In the genomic region with DNA sequence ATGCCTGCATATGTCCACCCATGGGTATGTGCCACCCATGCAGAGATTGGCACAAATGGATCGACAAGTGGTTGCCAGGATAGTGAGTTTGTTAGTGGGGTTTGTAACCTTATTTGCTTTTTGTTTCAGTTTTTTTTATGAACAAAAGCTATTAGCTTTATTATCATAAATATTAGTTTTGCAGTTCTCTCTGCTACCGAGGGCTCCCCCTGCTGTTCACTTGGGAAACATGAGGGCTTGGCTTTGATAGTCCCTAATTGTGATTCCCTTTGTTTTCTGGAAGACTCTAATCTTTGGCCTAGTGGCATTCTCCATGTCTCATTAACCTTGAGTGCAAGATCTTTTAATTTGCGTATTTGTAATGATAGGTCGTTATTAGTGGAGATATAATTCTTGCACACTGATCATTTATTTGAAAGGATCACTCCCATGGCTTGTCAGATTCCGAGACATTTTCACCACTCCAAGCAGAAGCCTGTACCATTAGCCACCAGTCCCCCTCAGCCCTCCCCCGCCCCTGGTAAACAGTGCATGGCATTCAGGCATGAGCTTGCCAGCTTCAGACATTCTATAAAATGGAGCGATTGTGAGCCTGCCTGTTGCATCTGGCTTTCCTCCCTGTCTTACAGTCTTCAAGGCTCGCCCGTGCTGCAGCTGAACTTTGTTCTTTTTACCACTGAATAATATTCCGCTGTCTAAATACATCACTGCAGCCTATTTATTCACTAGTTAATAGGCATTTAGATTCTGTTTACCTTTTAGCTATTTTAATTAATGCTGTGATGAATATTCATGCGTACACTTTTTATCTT, we compare ENCODE assay signal across 9 mouse cellular contexts.
DNase-seq lines count a peak whose midpoint lies in the region; ATAC-seq lines count a peak whose summit lies in the region.
"Had no signal": no experiment of that assay in that cellular context is flagged by ENCODE, and none has a peak within 500 bp of the region (broad histone marks: within the 10 kb centered on the region; RNA-seq: fewer than 3 reads in every experiment).

No protein-coding gene starts in this region.

- peak; percentile 8 to 55 for DNase-seq in heart, adult 9 months (ENCODE audit: low spot score in 2 of 2)
- no peak for DNase-seq in heart, postnatal 25 days (ENCODE audit: low spot score)
- DNase-seq in adrenal gland, postnatal 10 days: peak; percentile 82
- peak; percentile 52 for DNase-seq in embryonic facial prominence, embryonic 10.5 days (ENCODE audit: low spot score)
- DNase-seq in left cerebral cortex, adult 9 months (ENCODE audit: low spot score in 2 of 2): peak; percentile 20 to 80
- peak; percentile 65 for DNase-seq in splenic B cell, adult 2 months (ENCODE audit: low read depth, low spot score)

- no peaks in the 10 kb centered on the region for H3K4me1 ChIP-seq in embryonic facial prominence, embryonic 10.5 days
- H3K4me1 ChIP-seq in hindbrain, embryonic 13.5 days (replicated peaks): no peaks in the 10 kb centered on the region
- H3K4me1 ChIP-seq: lung, embryonic 15.5 days had no signal

- intact Hi-C loops in heart, postnatal 25 days (cut with DNase I): loop anchor here (1.0 to 5.0 kb wide), 3 partner anchors 210 to 471 kb away; no protein-coding TSS in a partner anchor

- no peak overlapping the region for H3K4me3 ChIP-seq in embryonic facial prominence, embryonic 10.5 days
- no peak overlapping the region for H3K4me3 ChIP-seq in hindbrain, embryonic 13.5 days
- H3K4me3 ChIP-seq: lung, embryonic 15.5 days had no signal

- no peak overlapping the region for H3K4me2 ChIP-seq in hindbrain, embryonic 13.5 days
- H3K4me2 ChIP-seq: lung, embryonic 15.5 days had no signal

- no peak overlapping the region for H3K9ac ChIP-seq in hindbrain, embryonic 13.5 days
- H3K9ac ChIP-seq: lung, embryonic 15.5 days had no signal

- peak; percentile 72 for ATAC-seq in hindbrain, embryonic 13.5 days (ENCODE audit: low FRiP score)
- 0 out of 2 replicates have a peak, but pooled peaks have one; percentile 53 for ATAC-seq in monocyte, adult 5-6 weeks (replicated peaks; ENCODE audit: insufficient number of reproducible peaks, low FRiP score, low TSS enrichment, poor library complexity, severe bottlenecking)

- peaks cover 3% of the 10 kb centered on the region; the same call in 1 of the 2 replicates for H3K9me3 ChIP-seq in embryonic facial prominence, embryonic 10.5 days
- no peaks in the 10 kb centered on the region for H3K9me3 ChIP-seq in hindbrain, embryonic 13.5 days
- H3K9me3 ChIP-seq: lung, embryonic 15.5 days had no signal

- no peaks in the 10 kb centered on the region for H3K36me3 ChIP-seq in embryonic facial prominence, embryonic 10.5 days (replicated peaks)
- H3K36me3 ChIP-seq in hindbrain, embryonic 13.5 days: no peaks in the 10 kb centered on the region
- no peaks in the 10 kb centered on the region for H3K36me3 ChIP-seq in splenic B cell, adult 2 months (ENCODE audit: control insufficient read depth, insufficient read depth, low read length, poor library complexity, severe bottlenecking)
- H3K36me3 ChIP-seq: lung, embryonic 15.5 days had no signal

- no peak overlapping the region; the same call in 1 of the 2 replicates for H3K27ac ChIP-seq in embryonic facial prominence, embryonic 10.5 days (replicated peaks)
- H3K27ac ChIP-seq in hindbrain, embryonic 13.5 days: no peak overlapping the region
- H3K27ac ChIP-seq: lung, embryonic 15.5 days had no signal

- H3K27me3 ChIP-seq in embryonic facial prominence, embryonic 10.5 days (replicated peaks; ENCODE audit: low read depth, poor library complexity, severe bottlenecking): no peaks in the 10 kb centered on the region
- H3K27me3 ChIP-seq in hindbrain, embryonic 13.5 days: no peaks in the 10 kb centered on the region
- no peaks in the 10 kb centered on the region for H3K27me3 ChIP-seq in splenic B cell, adult 2 months (ENCODE audit: control insufficient read depth, insufficient read depth, low read length, poor library complexity, severe bottlenecking)
- H3K27me3 ChIP-seq: lung, embryonic 15.5 days had no signal

- 65% methylated on average over 11 of the region's 11 CpGs for WGBS in embryonic facial prominence, embryonic 10.5 days
- 52% methylated on average over 11 of the region's 11 CpGs for WGBS in hindbrain, embryonic 13.5 days
